Mouse (Mus musculus) bone marrow macrophage, adult 2 months (primary cell): ENCODE results near the gene BC016579. TPM values are rescaled to one million over a fixed set of nuclear protein-coding genes. Genes with fewer than 3 reads are reported as not detected.

Source experiments
- H3K27ac ChIP-seq: 2 replicates; pipeline ENCODE4 v1.5.1; 2012; ENCODE audit warnings: low read depth, low read length; ENCODE audit not compliant: insufficient read depth
- H3K4me1 ChIP-seq: 2 replicates; pipeline ENCODE4 v1.6.1; 2012; ENCODE audit warnings: low read length; ENCODE audit not compliant: control insufficient read depth, insufficient read depth
- H3K4me3 ChIP-seq: 2 replicates; pipeline ENCODE4 v1.5.1; 2012; ENCODE audit warnings: mild to moderate bottlenecking, low read length, moderate library complexity; ENCODE audit not compliant: insufficient read depth
- CTCF ChIP-seq: IDR thresholded peaks from 2 replicates; pipeline ENCODE4 v1.5.1; 2012; ENCODE audit warnings: low read depth, mild to moderate bottlenecking, low read length, moderate library complexity
- POLR2A ChIP-seq: IDR thresholded peaks from 2 replicates; pipeline ENCODE4 v1.6.1; 2012; ENCODE audit warnings: mild to moderate bottlenecking, low read depth, low read length, borderline replicate concordance
- polyA plus RNA-seq: library from polyadenylated mRNA; stranded (reverse); fragments of >200 nt; gene quantifications from 2 replicates; pipeline ENCODE4 v1.2.4, GENCODE M21; 2012; ENCODE audit not compliant: missing spikeins, insufficient read depth, insufficient read length

The BC016579 gene
- not detected in 2 replicates for polyA plus RNA-seq

DNA sequence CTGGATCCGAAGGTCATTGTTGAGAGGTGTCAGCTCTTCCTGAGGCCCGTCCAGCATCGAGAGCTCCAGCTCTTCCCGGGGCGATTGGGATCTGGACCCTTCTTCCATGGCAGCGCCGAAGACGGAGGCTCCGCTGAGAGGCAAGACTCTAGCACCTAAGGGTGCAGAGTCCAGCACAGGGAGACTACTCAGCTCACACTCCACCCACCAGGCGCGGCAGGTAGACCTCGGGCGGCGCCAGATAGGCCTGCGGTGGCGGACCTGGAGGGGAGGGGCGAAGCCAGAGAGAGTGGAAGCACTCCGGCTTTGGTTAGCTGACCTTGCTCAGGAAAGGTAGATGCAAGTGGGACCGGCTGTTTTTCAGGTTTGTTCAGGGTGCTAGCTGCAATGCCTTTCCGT is at the start of gene BC016579:
Gene BC016579, minus strand, starts transcription at position 135 of the 399 bp plus-strand sequence.
- TF ChIP-seq CTCF: no peak
- TF ChIP-seq POLR2A: no peak
- Histone ChIP-seq H3K27ac (no peak within 1 kb of the TSS), H3K4me1 (peaks cover 18% of the 10 kb centered on the region), H3K4me3 (no peak within 1 kb of the TSS)

DNA sequence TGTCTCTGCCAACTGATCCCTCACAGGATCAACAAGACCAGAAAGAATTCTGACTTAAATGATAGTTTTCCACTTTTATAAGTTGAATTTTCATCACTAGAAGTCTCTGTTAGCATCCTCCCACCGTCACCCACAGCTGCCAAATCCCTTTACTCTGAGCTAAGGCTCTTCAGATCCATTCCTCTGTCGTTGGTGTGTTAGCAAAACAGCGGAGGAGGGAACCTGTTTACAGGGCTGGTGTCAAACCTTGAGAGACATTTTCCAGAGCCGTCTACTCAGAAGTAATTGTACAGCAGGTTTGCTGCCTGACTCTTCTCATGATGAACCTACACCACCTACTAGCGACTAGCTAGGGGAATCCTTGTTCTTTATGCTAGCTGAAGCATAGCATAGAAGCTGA is 45.4 kb upstream of the BC016579 start:
- Histone ChIP-seq H3K4me3 (no peak overlapping the region), H3K4me1 (no peaks in the 10 kb centered on the region), H3K27ac (no peak overlapping the region)
- TF ChIP-seq POLR2A (no peak), CTCF (no peak)

DNA sequence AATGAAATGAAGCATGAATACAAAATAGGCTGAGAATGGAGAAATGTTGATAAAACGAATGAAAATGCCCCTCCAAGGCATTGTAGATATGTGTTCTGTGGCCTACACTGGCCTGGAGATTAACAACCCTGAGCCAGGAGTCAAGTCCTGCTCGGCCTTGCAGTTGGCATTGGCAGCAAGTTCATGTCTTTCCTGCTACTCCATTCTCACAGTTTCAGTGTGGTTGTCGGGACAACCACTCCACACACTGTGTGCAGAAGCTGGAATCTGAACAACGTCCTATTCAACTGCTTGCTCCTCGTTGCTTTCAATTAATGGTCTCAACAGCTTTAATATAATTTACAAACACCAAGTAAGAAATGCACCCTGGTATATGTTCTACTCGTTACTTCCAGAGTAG is 44.1 kb upstream of the BC016579 start:
- TF ChIP-seq CTCF (no peak), POLR2A (no peak)
- H3K4me3 ChIP-seq: no peak overlapping the region
- no peaks in the 10 kb centered on the region for H3K4me1 ChIP-seq
- no peak overlapping the region for H3K27ac ChIP-seq

DNA sequence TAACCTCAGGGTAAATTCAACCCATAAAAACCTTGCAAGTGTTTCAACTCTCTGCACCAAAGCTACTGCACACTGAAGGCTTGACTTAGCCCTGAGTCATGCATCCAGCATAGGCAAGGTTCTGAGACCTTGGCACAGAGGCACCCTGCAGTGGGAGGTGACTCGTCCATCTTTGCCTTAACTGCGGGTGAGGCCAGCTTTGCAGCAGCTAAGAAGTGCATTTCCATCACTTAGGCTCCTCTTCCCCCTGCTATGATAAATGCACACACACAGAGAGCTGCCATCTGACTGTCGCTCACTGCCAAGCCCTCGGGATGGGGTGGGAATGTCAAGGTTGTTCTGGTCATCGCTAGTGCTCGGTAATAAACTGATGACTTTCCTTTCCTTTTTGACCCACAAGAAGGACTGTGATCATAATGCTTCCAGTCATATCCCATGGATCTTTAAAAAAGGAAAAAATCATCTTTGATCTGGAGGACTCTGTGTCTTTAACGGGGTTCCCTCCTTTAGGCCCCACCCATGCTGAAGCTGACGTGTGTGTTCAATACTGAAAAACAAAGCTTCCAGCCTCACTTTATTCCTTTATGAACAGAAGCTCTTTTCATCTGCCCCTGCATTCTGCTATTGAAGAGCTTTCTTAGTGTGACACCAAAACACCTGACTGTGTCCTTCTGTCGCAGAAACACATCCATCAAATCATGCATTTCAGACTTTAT is 41.7 kb upstream of the BC016579 start:
- no peak for TF ChIP-seq CTCF
- Histone ChIP-seq H3K27ac (no peak overlapping the region), H3K4me1 (no peaks in the 10 kb centered on the region), H3K4me3 (no peak overlapping the region)

DNA sequence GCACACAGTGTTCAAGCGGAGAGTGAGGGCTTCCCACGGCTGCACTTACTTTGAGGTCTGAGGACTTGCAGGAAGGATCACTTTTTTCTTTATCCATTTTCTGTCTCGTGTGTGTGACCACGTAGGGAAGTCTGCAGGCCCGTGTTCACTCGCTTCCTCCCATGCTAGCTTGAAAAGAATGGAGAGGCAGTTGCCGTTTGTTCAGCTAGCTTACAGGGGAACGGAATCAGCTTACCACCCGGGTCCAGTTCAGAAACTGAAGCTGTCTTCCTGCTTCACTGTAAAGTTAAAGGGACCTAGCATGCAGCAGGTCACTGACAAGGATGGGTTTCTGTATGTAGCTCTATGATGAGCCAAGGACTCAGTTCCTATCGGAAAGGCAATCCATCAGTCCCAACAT is 39.7 kb upstream of the BC016579 start, which contains the start of gene Tmprss7:
Gene Tmprss7, minus strand, starts transcription at position 101 of the 400 bp plus-strand sequence.
- Histone ChIP-seq H3K27ac (no peak within 1 kb of the TSS), H3K4me1 (no peaks in the 10 kb centered on the region), H3K4me3 (no peak within 1 kb of the TSS)
- no peak for TF ChIP-seq POLR2A
- no peak for TF ChIP-seq CTCF

DNA sequence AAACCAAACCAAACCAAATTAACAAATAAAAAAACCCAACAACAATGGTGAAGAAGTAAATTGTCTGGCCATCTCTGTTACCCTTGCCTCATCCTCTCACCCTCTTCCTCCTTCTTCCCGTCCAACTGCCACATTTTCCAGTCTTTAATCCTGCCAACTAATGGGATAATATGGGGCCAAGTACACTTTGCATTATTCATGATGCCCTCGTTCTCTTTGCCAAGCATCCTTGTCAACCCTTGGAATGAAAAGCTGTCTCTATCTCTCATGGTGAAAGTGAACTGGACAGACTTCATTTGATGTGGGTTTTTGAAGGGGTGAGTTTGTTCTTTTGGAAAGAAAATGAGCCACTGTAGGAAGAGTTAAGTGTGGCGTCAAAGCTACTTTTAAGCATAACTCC is 39.0 kb upstream of the BC016579 start:
- H3K4me1 ChIP-seq: no peaks in the 10 kb centered on the region

DNA sequence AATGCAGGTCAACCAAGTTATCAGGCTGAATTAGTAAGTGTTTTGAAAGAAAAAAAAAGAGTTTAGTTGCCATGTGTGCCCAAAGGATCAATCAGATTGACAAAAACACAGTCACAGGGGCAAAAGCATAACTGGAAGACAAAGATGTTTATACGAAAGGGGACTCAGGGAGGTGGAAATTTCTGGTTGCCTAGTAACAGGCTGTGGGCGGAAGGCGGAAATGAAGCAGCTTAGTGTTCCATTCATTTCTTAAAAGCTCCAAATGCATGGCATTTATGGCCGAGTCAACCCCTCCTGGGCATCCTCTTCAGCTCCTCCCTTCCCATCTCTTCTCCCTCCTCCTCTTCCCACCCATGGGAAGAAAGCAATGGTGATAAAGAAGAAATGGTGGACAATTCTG is 36.3 kb upstream of the BC016579 start:
- H3K4me1 ChIP-seq: no peaks in the 10 kb centered on the region
- no peak overlapping the region for H3K27ac ChIP-seq
- TF ChIP-seq POLR2A: no peak
- TF ChIP-seq CTCF: no peak
- no peak overlapping the region for H3K4me3 ChIP-seq

More for the DNA sequence above, 39.0 kb upstream of the BC016579 start:
- H3K4me3 ChIP-seq: no peak overlapping the region
- TF ChIP-seq CTCF (no peak), POLR2A (no peak)
- no peak overlapping the region for H3K27ac ChIP-seq

DNA sequence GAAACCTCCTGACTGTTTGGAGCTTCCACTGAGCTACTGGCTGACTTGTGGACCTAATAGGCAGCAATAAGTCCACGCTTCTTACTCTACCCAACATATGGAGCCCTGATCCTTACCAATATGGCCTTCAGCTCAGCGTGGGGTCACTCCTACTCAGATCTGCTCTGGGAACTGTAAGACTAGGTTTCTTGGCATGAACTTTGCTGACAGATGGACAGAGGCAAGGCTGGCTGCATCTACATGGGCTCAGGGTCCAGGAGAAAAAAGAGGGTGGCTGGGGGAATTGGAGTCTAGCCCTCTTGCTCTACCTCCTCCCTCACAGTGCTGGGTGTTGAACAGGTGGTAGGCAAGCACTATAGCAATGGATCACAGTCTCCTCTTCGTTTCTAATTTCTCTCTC is 33.0 kb upstream of the BC016579 start:
- Histone ChIP-seq H3K4me3 (no peak overlapping the region), H3K4me1 (no peaks in the 10 kb centered on the region), H3K27ac (no peak overlapping the region)
- TF ChIP-seq POLR2A (no peak), CTCF (no peak)

DNA sequence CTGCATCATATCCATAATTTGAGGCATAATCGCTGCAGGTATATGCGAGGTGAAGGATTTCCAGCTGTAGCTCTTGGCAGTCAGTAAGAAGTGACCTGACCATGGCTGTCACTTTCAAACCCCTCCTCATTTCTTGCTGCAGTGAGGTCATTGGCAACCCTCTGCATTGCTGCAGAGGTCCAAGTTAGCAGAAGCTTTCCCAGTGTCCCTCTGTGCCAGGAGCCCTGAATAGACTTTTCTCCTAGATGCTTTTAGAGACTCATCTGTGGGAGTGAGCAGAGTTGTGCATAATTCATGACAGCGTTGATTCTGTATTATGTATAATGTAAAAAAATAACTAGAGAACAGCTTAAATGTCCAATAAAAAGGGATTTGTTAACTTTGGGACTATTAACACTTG is 31.4 kb upstream of the BC016579 start:
- Histone ChIP-seq H3K4me3 (no peak overlapping the region), H3K4me1 (no peaks in the 10 kb centered on the region), H3K27ac (no peak overlapping the region)
- no peak for TF ChIP-seq POLR2A
- no peak for TF ChIP-seq CTCF

DNA sequence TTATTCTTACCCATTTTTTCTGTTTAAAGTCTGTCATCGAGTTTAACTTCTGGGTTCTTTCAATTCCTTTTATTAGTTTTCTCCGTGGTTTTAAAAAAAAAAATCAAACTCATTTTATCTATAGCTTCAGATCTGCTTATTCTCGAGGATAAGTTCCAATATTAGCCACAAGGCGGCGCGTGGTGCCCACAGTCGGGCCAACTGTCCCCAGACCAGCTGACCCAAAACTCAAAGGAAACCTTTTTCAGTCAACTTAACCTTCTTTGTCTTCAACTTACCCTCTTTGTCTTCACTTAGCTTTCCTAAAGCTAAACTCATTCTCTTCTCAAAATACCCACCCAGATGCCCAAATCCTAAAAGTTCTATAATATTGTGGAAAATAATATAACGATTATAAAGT is 30.9 kb upstream of the BC016579 start:
- H3K27ac ChIP-seq: no peak overlapping the region
- no peak for TF ChIP-seq POLR2A
- TF ChIP-seq CTCF: peak; percentile 91
- no peak overlapping the region for H3K4me3 ChIP-seq
- no peaks in the 10 kb centered on the region for H3K4me1 ChIP-seq
